Mouse (Mus musculus) brain, adult 2 months (tissue): Measurements from ENCODE around the gene Tmem198.

Experiments used
- DNase-seq: peaks from one replicate; pipeline ENCODE4 v3.0.0; 2011; ENCODE audit warnings: low read depth, low spot score

Gene Tmem198

DNA sequence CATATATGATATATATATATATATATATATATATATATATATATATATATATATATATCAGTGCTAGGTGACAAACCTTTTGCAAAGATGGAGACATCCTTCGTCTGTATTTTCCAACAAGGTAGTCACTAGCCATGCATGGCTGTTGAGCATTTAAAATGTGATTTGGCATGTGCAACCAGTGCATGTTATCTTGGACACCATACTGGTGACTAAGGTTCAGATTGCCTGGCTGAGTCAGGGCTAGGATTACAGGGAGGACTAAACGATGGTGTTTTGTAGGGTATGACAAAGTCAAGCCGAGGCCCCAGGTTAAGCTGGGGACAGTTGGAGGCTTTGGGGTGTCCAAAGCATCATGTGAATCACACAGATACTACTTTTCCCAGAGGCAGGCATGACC lies 23.9 kb upstream of the Tmem198 start:
- no peak for DNase-seq

DNA sequence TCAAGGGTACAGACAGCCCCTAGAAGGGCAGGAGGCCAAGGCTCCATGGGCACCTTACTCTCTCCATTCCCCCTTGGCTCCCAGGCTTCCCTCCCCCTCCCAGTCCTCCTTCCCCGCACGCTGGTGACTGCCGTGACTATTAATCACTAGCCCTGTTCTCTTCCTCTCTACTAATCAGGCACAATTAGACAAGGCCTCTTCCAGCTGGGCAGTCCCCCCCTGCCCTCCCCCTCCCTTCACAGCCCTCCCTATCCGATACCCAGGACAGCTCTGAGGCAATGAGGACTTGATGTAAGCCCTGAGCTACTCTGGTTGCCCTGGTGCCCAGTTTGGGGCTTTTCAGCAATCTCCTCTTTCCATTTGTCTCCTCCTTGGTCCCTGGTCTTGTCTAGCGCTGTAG lies 23.4 kb upstream of the Tmem198 start:
- DNase-seq, result no peak

DNA sequence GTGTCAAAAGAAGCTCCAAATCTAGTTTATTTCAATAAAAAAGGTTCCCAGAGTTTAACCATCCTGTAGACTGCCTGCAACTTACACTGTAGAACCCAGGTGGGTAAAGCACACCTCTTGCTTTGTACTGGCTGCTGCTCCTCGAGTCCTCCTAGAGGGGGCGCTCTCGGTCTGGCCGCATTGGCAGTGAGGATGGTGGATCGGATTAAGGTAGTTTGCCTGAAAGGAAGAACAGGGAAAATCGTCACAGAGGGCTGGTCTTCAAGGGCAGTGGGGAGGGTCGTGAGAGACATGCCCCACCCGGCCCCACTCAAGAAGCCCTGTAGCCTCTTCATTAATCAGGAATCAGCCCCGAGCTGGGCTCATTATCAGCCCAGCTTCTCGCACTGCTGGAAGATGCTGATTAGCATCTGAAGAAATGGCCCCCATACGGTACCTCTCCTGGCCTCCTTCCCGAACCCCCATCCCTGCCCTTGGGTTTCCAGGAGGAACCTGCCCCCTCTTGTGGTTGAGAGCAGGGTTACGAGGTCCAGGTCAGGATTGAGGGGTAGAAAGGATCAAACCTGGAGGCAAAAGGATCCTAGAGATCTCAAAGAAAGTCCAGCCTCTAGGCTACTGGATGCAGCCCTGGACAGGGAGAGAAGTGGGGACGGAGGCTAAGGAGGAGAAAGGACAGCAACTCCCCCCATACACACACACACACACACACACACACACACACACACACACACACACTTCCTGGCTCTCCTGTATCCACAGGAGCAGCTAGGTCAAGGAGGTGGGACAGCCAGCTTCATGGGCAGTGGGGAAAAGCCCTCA lies 22.4 kb upstream of the Tmem198 start:
- peak; percentile 30 for DNase-seq

DNA sequence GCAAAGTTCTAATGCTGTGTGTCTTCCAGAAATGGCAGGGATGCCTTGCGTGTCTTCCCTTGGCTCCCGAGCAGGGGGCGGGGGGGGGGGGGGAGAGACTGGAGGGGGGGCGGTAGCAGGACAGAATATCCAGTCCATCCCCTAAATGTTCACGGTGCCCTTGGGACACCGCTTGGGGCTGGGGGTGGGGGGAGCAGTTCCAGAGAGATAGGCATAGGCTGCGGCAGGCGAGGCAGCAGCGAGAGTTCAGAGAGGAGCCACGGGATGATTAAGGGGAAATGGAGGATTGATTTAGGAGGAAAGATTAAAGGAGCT lies 21.7 kb upstream of the Tmem198 start:
- DNase-seq, result peak; percentile 57

DNA sequence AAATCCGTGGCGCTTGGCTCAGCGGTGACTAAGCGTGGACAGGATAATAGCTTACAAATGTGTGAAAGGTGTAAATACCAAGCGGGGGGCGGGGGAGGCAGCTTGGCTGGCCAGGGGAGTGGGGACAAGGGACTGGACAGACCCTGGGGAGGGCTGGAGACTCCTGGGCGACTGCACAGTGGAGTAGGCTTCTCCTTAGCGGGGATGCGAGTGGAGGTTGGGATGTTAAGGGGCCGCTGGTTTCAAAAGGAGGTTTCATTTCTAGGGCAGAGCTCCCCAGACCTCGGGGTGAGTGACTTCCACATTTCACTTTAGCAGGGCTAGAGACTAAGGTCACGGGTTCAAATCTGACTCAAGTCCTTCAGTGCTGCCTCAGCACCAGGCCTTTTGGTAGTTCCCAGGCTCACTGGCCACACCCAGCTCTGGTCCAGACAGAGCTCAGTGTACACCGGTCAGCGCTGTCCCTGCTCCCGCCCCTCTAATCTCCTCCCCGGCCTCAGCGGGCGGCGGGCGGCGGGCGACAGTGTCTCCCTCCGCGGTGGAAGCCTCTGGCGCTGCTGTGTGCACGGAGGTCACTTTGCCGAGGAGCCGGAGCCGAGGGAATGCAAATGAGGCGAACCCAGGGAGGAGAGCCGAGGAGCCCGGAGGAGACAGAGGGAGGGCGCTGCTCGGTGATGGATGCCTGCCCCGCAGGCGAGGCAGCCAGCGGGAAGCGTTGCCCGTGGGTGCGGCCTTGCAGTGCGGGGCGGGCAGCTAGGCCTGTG lies 21.1 kb upstream of the Tmem198 start:
- peak; percentile 65 for DNase-seq

DNA sequence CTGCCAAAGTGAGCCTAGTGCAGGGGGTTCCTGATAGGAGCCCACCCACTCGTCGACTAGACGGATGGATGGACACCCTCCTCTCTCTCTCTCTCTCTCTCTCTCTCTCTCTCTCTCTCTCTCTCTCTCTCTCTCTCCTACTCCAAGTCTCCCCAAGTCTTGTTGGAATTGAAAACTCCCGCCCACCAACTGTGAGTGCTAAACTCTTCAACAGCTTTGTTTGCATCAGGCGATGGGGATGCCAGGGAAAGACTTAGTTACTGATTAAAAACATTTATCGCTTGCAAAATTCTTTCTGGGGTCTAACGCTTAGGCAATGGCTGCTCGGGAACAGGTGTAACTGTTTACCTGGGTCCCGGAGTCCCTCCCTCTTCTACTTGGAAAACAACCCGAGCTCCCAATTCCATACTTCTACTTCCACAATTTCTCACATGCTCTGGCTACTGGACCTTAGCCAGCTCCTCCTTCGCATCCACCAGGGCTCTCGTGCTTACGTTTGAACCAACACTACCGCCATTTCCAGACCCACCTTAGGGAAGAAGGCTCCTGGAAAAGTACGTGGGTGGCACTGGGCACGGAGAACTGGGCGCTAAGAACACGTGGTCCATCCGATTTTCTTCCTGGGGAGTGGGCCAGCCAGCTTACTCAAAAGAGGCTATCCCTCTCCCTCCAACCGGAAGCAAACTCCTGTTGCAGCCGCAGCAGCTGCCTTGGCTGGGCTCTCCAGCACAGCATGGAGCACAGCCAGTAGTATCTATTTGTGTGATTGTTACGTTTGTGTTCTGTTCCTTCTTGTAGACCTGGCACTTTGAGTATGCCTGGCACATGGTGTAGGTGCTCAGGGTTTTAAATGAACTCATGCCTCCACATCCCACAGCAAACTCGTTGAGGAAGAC lies 20.3 kb upstream of the Tmem198 start:
- peak; percentile 87 for DNase-seq

DNA sequence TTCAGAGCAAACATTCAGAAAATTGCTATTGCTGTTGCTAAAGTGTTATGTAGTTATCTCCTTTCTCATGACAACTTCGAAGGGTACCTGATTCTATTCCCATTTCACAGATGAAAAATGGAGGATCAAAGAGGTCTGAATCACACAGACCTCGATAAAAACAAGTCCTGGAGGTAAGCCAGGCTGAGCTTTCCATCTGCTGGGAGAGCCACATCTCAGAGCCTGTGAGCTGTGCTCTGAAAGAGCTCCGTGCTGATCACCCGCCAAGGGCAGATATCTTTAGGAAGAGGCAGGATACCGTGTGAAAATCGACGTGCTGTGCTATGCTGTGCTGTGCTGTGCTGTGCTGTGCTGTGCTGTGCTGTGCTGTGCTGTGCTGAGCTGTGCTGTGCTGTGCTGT lies 19.0 kb upstream of the Tmem198 start:
- DNase-seq, result peak; percentile 66

DNA sequence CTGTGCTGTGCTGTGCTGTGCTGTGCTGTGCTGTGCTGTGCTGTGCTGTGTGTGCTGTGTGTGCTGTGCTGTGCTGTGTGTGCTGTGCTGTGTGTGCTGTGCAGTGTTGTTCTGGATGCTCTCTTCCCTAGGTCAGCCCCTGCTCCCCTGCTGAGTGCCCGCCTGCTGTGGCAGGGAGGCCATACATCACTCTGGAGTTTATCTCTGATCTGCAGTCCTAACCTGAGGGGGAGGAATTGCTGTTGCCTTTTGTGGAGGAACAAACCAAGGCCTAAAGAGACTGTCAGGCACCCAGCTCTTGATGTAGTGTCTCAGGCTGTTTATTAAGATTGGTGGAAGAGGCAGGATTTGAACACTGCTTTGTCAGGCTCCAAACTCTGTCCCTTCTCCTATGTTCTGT lies 16.7 kb upstream of the Tmem198 start:
- no peak for DNase-seq

DNA sequence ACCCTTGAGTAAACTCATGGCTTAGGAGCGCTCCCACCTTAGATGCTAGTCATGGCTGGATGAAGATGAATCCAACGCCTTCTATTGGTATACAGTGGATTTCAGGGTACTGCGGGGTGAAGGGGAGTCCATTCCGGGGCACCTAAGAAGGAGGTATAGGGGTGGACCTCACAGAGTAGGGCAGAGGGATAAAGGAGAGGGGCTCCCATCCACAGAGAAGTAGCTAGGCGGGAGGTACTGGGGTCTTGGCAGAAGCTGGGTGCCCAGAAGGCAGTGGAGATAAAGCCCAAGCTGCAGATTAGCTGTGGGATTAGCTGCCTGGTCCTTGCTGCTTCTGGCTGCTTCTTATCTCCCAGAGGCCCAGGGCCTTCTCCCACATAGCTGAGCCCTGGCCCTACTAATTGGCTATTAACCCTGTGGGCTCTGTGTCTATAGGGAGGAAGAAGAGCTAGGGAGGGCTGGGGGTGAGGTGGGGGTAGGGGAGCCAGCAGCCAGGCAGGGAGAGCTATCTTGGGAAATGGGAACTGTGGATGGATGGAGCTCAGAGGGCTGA lies 15.6 kb upstream of the Tmem198 start:
- DNase-seq, result no peak

DNA sequence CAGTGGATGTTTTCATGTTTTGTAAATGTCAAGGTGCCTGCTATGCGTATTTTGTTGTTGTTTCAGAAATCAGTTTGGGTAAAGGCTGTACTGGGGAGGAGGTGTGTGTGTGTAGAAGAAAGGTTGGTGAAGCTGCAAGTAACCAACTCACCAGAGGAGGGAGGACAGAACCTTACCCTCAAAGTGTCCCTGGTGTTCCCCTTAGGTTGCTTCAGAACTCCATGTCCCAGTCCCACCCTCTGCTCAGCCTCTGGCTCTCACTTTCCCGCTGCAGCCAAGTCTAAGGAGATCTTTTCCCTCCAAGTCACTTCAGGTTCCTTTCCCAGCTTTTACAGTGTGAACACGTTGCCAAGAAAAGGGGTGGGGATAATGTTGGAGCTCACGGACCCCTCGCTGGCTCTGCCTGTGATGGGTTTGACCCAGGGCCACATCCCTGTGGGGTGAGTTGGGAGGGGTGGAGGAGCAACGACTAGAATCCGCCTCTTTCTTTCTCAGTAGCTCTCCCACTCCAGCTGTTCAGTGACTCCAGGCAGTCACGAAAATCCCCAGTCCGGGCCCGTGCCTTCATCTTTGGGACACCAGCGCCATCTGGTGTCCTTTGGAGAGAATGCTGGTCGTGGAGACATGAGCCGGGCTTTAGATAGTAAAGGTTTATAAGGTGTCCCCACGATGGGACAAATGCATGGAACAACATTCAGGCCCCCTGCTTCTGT lies 12.0 kb upstream of the Tmem198 start:
- DNase-seq, result peak; percentile 85

DNA sequence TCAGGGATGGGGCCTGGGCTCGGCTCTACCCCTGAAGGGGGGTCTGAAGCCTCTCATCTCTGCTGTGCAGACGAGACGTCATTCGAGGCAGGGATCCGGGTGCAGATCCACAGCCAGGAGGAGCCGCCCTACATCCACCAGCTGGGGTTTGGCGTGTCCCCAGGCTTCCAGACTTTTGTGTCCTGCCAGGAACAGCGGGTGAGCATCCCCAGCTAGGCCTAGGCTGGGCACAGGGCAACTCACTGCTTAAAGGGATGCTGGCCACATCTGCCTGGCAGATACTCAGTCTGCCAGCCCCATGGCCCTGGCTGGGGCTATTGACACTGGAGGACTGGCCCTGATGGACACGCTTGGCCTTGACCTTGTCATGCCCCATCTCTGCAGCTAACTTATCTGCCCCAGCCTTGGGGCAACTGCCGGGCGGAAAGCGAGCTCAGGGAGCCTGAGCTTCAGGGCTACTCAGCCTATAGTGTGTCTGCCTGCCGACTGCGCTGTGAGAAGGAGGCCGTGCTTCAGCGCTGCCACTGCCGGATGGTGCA lies 10.0 kb upstream of the Tmem198 start:
- DNase-seq, result no peak

DNA sequence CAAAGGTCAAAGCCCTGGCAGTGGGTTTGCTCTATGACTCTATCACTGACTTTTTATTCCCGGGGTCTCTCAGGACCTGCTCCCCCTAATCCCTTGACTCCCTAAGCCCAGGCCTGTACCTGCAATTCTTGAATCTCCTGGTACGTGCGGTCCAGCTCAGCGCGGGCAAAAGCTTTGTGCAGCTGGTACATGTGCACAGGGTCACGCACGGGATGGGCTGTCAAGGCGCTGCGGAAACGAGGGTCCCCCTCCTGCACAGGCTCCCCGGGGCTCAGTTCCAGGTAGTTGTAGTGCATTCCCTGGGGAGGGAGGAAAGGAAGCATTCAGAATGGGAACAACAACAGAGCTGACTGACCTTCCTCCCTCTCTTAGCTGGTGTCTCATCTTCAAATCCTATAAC lies 2.9 kb upstream of the Tmem198 start:
- no peak for DNase-seq

DNA sequence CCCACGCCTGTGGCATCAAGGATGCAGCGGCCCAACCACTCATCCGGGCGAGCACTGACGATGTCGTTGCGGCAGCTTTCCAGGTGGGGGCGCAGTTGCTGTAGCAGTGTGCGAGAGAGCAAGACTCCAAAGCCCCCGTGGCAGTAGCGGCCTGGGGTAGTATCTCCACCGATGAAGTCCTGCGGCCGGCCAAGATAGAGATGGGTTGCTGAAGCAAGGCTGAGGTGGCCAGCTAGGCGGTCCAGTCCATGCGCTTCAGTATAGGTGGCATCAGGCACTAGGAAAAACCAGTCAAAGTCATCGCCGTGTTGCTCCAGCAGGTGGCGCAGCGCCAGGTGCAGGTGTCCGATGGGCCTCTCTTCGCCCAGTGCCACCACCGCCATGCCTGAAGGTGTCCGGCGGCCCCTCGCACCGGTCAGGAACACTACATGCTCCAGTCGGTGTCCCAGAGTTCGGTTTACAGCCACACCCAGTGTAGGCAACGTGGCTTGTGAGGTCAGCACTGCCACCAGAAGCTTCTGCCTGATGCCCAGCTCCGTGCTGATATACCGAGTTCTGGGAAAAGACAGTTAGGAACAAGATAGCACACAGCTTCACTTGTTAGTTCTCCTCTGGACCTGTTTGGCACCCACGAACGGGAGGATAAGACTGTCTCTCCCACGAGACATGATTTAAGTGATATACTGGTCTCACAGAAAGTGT lies 1.9 kb upstream of the Tmem198 start:
- peak; percentile 90 for DNase-seq

DNA sequence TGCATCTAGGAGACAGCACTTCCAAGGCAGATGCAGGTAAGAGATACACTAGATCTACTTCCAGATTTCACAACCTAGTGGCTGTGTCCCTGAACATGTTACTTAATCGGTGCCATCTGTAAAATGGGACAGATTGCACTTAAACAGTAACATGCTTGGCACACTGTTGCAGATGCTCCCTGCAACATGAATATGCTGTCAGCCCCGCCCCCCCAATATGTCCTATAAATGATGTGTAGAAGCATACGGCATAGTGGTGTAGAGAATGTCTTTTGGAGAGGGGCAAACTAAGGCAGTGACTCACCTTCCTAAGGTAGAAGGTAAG lies 1.4 kb upstream of the Tmem198 start:
- DNase-seq, result peak; percentile 54

DNA sequence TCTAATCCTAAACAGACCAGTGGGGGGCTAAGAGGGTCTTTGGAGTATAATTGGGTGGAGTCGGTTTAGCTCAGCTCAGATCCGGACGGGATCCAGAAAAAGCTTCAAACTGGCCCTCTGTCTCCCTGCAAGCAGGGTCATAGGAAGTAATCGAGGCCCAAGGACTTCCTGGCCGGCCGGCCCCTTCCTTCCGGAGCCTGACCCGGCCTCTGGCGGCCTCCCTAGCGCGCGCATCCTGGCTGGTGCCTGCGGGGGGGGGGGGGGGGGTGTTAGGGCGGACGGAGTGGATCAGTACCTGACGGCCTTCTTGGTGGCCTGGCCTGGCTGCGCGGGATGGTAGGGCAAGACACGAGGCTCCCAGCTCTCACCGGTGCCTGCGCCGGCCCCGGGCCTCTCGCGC lies 835 bp upstream of the Tmem198 start:
- peak; percentile 38 for DNase-seq

DNA sequence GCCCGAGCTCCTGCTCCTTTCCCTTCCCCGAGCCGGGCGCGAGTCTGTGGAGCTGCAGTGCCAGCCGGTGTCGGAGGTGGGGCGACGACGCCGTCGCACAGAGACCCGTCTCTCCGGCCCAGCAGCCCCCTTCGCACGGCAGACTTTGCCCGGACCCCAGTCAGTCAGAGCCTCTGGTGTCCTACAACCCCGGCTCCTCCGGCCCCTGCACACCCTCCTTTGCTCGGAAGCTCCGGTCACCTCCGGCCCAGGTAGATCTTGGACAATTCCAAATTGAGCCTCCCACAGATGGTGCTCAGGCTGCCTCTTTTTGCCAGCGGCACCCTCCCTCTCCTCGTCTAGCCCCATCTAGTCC lies 280 bp downstream of the Tmem198 start:
- peak; percentile 50 for DNase-seq

DNA sequence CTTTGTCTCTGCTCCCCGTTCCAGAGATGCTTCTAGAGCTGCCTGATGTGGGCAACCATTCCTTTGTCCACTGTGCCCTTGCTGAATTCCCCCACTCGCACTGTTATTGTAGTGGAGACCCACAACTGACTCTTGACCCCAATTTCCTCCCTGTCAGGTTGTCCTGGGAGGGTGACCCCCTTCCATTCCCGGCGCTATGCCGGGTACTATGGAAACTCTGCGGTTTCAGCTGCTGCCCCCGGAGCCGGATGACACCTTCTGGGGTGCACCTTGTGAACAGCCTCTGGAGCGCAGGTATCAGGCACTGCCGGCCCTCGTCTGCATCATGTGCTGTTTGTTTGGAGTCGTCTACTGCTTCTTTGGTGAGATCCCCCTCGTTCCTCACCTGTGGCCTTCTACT lies 704 bp downstream of the Tmem198 start:
- DNase-seq, result peak; percentile 24

DNA sequence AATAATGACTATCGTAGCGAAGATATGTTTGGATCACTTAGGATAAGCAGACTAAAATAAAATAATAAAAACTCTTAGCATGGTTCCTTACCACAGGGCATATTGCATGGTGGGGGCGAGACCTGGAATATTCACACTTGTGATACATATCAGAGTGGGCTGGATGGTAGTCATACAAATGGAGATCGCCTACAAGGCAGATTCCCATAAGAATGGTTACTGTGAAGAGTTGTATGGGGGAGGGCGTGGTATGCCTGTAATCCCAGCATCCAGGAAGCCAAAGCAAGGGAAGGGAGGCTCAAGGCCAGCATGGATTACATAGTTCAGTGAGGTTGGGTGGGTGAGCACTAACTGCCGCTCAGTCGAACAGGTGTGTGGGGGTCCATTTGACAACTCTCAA lies 1.4 kb downstream of the Tmem198 start:
- DNase-seq, result peak; percentile 72

DNA sequence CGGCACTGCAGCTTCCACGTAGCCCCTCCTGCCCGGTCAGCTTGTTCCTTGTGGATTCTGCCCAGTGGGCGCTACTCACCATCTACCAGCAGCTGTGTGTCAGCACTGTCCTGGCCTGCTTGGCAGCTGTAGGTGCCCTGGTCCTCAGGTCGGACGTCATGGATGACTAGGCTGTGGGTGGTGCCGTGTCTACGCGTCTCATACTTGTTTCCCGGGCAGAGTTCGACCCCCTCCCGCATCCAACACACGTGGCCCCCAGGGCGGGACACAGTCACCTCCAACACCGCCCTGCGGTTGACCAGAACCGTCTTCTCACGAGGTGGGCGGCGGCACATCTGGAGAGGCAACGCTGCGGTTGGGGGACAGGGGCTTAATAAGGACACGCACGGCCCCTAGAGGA lies 7.2 kb downstream of the Tmem198 start:
- no peak for DNase-seq

DNA sequence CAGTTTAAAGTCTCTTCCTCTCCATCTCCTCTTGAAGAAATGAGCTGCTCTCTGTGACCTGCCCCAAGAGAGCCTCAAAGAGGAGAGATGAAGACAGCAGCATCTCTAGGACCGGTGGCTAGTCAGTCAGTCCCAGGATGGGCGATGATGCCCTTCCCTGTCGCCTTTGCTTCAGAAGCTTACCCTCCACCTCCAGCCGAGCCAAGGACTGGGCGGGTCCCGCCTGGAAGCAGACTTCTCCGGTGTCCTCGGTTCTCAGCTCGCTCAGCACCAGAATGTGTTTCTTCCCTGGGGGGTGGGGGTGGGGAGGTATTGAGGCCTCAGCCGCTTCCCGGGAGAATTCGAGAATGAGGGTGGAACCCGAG lies 7.7 kb downstream of the Tmem198 start:
- no peak for DNase-seq
